Mouse (Mus musculus) hematopoietic stem cell, adult 5-6 weeks (primary cell): ENCODE measurements at regions not wholly inside any gene's neighbourhood (a gene's known extent, or its start where the extent isn't known, plus 50 kb on each side); places are given as distances from the start of the nearest gene placed in this dataset.
"Not testable (repeated sequence)": the region's sequence is repeated elsewhere in the genome, so short reads cannot be mapped to it uniquely, and the experiment has no call there.

Experiments used
- ATAC-seq, 2 experiments: fragments of 125-278 bp in 1 of 2; replicated peaks in 1 of 2; 2 replicates each; pipeline ENCODE4 v1.8.0; 2016 to 2017; ENCODE audit warnings: inconsistent platforms in 2 of 2, mild to moderate bottlenecking in 2 of 2, moderate number of reproducible peaks in 2 of 2, low read depth in 1 of 2, moderate TSS enrichment in 1 of 2; ENCODE audit not compliant: low FRiP score in 2 of 2, poor library complexity in 2 of 2, severe bottlenecking in 2 of 2, insufficient read depth in 1 of 2, low TSS enrichment in 1 of 2

DNA sequence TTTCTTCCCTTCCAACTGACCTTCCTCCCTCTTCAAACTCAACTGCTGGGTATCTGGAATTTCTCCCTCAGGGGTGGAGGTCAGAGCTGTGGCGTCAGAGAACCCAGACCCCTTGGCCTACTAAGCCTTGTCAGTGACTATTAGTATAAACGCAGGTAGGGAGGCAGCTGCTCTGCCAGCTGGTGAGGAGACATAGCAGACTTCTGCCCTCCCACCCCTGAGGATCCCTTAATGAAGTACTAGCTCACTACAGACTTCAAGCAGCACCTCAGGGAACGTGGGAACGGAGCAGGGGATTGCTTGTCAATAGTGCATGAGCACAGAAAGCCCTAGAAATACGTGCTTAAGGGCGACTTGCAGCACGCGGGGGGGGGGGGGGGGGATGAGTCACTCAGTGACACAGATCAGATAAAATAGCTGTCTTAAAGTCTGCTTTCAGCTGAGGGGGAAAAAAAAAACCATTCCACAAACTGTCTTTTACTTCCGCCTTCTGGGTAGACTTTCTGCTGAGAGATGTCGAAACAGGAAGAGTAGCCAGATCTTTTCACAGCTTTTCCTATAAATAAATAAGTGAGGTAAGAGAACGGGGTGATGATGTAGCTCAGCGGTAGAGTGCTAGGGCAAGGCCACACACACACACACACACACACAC, 144.1 kb downstream of the Basp1 start:
- ATAC-seq = peak; percentile 89 to 91

DNA sequence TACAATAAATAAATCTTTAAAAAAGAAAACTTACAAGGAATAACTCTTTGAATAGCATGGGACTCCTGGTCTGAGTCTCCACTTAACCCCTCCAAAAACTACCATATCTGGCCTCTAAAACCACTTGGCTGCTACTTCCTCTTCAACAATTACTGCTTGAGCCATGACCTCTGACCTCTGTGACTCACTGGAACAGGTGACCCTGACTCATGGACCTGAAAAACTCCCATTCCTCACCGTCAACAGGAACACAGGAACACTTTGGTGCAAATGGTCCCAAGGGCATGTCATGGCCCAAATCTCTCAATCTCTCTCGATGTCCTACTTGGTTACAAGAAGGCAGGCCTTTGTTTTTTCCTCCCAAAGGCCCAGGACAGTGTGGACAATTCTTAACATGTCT, 145.1 kb downstream of the Basp1 start:
- ATAC-seq = no peak

DNA sequence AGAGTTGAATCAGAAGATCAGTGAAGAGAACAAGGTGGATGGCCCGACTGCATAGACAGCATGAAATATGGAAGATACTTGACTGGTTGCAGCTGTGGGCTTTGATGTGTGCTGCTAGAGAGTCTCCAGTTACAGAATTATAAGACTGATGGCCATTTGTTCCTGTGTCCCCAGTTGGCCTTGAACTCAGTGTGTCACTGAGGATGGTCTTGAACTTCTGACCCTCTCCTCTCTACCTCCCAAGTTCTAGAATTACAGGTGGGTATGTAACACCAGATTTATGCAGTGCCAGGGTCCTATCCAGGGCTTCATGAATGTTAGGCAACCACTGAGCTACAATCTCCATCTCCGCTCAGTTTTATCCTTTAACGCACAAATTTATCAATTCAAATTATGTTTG, 146.1 kb downstream of the Basp1 start:
- no peak for ATAC-seq

DNA sequence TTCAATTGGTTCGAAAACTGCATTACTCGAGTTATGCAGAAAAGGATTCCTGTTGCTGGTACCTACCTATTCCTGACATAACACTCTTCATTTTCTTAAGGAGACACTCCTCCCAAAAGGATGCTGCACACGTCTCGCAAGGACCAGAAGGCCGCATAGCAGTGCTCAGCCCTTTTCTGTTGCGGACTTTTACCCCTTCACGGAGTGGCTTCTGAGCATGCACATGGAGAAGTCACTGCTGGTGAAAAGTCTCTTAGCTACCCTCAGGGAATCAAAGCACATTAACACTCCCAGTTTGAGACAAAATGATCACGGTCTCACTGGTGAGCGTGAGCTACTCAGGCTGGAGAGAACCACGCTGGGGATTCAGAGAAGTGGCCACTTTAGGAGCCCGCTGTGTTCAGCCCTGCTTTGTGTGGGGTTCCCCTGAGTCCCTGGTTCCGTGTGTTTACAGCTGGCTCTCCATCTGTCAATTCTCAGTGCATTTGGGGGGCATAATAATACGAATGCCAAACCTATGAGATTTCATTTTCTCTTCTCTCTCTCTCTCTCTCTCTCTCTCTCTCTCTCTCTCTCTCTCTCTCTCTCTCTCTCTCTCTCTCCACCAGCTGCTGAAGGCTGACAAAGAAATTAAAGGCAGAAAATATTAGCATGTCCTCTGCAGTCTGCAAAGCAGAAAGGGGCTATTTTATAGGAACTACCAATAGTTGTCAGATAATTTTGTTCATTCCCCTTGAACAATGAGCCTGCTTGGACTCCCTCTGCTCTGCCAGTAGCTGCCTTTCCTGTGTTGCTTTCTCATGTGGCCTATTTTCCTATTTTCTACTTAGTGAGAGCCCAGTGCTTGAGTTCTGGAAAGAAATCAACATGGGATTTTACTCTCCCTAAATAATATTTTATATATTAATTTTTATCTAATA, 160.7 kb downstream of the Basp1 start:
- ATAC-seq = no peak

DNA sequence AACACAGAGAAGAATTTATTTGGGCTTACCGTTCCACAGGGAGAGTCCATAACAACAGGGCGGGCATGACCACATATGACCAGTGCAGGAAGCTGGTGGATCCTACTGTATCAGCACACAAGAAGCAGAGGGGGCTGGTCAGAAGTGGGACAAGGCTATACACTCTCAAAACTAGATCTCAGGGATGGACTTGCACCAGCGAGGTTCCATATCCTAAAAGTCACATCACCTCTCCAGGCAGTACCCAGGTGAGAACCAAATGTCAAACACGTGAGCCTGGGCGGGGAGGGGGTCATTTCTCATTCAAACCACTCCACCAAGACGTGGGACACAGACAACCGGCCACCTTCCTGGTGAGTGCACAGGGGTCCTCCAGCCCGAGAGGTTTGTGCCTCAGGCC, 167.9 kb downstream of the Basp1 start:
- ATAC-seq = no peak

DNA sequence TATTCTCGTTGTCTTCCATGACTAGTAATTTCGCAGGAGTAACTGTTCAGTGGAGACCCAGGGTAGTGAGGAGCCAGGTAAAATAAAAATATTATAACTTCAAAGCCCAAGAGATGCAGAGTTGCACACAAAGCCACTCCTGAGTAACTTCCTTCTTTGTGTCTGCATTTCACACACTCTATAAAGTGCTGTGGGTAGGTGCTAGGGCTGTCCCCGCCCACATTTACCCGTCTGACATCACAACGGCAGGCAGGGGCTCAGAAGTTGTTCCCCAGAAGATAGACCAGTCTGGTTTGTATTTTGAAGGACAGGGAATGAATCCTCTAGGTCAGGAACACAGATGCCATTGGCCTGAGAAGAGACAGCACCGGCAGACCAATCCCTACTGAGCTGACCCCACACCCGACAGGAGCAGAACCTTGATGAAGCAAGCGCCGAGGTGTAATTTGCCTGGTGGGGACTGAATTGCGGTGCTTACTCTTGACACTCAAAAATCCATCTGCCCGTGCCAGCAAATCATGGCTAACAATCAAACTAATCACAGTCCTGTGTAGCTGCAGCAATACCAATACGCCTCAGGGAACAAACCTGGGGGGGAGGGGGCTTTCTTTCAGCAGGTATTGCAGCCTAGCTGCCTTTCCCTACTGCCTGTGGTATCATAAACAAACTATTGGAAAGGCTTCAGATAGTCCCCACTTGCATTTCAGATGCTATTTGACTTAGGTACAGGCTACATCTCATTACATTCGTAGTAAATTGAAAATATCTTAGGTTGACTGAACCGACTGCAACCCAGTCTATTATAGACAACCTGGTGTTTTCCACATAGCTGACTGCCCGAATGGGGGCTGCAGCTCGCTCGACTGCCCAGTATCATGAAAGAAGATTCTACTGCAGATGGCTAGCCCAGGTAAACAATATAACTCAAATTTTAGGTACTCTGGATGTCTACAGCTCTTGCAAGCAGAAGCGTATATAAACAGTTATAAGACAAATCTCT, 175.6 kb downstream of the Basp1 start:
- peak; percentile 42 to 45; a peak in 2 of 4 replicates for ATAC-seq

DNA sequence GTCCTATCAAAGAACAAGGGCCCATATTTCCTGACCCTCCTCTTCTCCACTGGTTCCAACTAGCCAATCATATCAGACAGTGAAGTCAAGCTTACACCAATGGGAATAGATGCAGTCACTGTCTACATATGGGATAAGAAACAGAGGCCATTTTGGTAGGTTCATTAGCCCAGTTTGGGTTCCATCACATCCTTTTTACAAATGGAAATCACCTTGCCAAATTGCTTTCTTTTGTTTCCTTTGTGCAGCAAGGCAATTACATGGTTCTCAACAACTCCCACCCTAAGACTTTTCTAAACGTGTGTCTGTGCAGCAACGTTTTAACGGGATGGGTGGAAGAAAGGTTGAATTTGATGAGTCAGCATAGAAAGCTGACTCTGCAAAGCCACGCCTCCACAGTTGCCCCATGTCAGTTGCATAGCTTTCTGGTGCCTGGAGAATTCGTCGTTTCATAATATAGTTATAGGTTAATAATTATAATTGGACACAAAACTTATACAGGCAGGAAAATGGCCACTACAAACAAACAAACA, 177.3 kb downstream of the Basp1 start:
- no peak for ATAC-seq

DNA sequence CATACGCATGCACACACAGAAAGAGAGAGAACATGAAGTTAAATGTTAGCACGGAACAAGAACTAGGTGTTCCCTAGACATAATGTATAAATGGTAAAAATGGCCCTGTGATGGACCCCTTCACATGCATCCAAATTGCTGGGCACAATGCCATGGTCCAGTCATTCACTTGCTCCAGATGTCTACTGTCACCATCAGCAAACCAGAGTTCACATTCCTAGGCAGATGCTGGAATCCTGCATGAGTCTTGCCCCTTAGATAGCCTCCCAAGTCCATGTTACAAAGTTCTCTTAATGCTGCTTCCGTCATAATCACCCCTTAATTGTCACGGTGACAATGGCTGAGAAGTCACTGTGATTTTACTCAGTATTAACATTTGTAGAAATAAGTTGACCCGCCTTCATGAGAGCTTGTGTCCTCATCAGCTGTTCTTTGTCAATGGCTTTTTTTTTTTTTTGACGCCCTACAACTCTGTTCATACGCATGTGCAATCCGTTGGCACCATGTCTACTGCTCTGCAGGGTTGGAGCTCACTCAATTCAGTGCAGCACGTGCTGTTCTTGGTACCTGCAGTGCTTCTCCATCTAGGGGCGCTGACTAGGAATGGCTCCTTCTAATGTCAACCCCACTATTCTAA, 179.4 kb downstream of the Basp1 start:
- ATAC-seq = no peak

DNA sequence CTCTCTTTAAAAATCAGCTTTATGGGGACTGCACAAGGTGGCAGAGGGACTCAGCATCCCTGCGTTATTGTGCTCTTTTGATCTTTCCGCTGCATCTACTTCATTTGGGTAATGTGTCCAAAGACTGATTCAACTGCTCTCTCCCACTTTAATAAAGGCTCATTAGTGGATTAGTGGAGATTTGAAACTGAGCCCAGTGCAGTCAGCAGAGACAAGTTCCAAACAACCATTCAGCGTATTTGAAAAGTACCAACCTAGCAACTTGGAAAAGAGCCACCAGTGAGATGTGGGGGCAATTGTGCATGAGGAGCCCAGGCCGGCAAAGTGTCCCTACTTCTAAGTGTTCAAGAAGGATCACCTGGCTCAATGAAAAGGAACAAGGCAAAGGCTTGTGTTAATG, 183.4 kb downstream of the Basp1 start:
- no peak for ATAC-seq

DNA sequence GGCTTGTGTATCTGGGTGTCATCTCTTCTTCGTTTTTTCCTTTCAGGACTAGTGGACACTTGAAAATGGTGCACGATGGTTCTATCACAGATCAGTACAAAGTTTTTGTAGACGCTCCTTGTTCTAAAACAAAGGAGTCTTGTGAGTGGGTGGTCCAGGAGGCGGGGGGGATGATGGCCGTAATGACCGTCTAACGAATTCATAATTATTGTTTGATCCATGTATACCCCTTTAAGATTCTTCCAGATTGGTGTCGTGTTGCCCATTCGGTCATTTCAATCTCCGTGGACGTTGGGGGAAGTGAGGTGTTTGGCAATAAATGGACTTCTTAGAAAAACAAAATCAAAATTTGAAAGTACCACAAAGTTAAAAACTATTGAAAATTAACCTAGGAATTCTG, 183.8 kb downstream of the Basp1 start:
- ATAC-seq = no peak

DNA sequence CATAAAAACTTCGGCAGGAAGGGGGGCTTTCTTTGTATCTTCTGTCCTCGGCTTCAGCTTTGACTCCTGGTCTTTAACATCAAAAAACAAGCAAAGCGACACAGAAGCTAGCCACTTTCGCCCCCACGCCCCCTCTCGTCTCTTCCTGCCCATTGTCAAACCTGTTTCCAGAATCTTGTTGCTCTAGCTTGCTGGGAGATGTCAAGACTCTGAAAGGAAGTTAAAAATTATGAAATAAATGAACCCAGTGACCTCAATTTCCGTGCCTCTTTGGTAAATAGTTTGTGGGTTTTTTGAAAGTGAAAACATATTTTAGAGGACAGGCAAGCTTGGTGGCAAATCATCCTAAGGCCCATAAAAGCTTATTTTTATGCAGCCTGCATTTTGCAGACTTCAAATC, 186.1 kb downstream of the Basp1 start:
- peak; percentile 86 to 90 for ATAC-seq

DNA sequence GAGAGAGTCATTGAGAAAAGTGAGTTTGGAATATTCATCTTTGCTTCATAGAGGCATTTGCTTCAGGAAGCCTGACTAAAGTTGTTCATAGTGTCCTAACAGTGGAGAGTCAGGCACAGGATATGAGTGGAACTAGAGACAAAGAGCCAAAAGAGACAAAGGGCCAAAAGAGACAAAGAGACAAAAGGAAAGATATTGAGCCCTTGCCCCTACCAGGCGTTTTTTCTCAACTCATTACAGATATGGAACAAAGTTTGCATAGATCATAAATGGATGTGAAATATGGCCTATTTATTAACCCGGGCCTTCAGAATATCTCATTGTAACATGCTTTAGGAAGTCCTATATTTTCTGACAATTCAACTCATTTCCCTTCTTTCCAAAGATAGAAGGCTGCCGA, 187.6 kb downstream of the Basp1 start:
- ATAC-seq = no peak

DNA sequence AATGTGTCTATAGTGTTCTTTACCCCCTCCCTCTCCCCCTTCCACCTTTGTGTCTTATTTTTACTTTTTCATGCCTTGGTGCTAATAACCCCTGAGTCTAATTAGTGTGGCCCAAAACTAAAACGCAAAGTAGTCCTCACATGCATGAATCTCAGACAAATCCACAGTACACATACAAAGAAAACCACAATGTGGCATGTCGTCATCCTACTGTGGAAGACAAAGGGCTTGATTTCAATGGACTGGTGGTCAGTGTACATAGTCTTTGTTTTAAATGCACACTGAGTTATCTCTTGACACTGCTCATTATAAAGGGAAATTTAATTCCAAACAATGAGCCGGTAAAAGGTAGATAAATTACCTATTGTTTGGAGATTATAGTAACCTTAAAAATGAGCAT, 188.1 kb downstream of the Basp1 start:
- ATAC-seq = no peak

DNA sequence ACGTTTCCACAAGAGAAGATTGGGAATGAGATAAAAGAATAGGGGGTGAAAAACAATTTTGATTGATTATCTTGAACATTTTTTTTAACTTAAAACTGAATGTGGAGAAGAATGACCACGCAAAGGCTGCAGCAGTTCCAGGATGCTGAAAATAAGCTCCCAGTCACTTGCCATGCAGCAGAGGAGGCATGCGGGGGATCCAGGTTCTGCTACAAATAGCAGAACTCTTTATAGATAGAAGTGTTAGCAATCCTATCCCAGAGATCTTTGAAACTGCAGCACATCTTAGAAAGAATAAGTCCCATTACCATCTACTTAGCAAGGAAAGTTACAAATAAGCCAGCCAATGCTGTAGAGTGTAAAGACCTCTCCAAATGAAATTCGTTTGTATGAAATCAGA, 191.8 kb downstream of the Basp1 start:
- ATAC-seq = no peak

DNA sequence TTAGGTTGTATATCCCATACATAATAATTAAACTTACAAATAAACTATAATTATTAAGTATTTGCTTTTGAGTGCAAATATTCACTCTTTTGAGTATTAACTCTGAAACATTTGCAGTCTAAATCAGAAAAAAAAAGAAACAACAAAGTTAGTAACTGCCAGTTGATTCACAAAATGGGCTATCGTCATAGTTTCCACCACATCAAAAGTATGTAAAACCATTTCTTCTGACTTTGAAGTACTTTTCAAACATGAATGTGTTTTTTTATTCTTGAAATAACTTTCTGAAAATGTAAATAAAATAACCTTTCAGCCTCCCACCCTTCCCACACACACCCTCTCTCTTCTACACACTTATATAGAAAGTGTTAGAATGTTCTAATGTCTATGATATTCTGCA, 197.2 kb downstream of the Basp1 start:
- no peak for ATAC-seq

DNA sequence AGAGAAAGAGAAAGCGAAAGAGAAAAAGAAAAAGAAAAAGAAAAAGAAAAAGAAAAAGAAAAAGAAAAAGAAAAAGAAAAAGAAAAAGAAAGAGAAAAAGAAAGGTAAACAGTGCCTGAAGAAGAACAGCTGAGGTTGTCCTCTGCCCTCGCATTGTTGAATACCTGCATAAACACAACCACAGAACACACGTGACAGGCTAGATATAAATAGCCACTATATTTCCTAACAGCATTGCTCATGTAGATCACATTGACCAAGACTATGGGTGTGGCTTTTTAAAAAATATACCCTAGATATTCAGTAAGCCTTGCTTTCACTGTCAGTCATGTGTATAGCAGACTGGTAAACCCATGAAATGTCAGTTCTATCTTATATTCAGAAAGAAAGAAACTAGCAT, 211.5 kb downstream of the Basp1 start:
- no peak for ATAC-seq

DNA sequence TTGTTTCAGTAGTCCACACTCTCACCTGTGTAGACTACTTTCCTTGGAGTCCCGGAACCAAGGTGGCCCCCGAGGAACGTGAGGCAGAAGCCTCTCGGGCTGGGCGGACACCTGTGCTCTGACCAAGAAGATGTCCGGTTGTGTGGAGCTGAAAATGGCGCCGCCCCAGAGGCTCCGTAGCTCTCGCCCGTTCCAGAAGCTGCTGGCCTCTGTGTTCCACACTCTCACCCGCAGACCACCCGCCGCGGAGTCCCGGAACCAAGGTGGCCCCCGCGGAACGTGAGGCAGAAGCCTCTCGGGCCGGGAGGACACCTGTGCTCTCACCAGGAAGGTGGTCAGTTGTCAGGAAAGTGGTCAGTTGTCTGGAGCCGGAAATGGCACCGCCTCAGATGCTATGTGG, 213.3 kb downstream of the Basp1 start:
- not testable (repeated sequence) for ATAC-seq
